Mouse (Mus musculus) MEL (cell line): ENCODE results near the gene Prickle4. TPM values are rescaled to one million over a fixed set of nuclear protein-coding genes. Genes with fewer than 3 reads are reported as not detected.

Source experiments
- DNase-seq: peaks from one replicate; pipeline ENCODE4 v3.0.0; 2011; ENCODE audit warnings: low read depth, low spot score
- H3K27ac ChIP-seq: 2 replicates; pipeline ENCODE4 v1.5.1; 2012; ENCODE audit warnings: low read depth, mild to moderate bottlenecking, control low read depth, low read length, moderate library complexity; ENCODE audit not compliant: control insufficient read depth
- H3K27me3 ChIP-seq, 2 experiments: fragments of 150-350 bp in 1 of 2; sonication (generic) in 1 of 2; 2 replicates each; pipeline ENCODE4 v1.6.1; 2012; ENCODE audit warnings: low read length in 2 of 2, mild to moderate bottlenecking in 2 of 2, improper control_type of control experiment in 1 of 2, moderate library complexity in 1 of 2; ENCODE audit not compliant: insufficient read depth in 2 of 2, control insufficient read depth in 1 of 2
- H3K36me3 ChIP-seq, 2 experiments: 2 replicates each; pipeline ENCODE4 v1.6.1; 2012 to 2014; ENCODE audit warnings: low read length in 2 of 2, improper control_type of control experiment in 1 of 2, inconsistent platforms in 1 of 2, mild to moderate bottlenecking in 1 of 2; ENCODE audit not compliant: insufficient read depth in 2 of 2, control insufficient read depth in 1 of 2
- H3K4me1 ChIP-seq, 2 experiments: fragments of 150-350 bp in 1 of 2; sonication (generic) in 1 of 2; 2 replicates each; pipeline ENCODE4 v1.6.1; 2012; ENCODE audit warnings: low read length in 2 of 2, improper control_type of control experiment in 1 of 2, mild to moderate bottlenecking in 1 of 2; ENCODE audit not compliant: insufficient read depth in 2 of 2, control insufficient read depth in 1 of 2
- H3K4me3 ChIP-seq, 2 experiments: fragments of 150-350 bp in 1 of 2; sonication (generic) in 1 of 2; 2 replicates each; pipeline ENCODE4 v1.5.1; 2012; ENCODE audit warnings: low read depth in 2 of 2, low read length in 2 of 2, mild to moderate bottlenecking in 2 of 2, moderate library complexity in 2 of 2, control low read depth in 1 of 2, improper control_type of control experiment in 1 of 2; ENCODE audit not compliant: control insufficient read depth in 1 of 2, insufficient read depth in 1 of 2
- H3K79me2 ChIP-seq: 2 replicates; pipeline ENCODE4 v1.6.1; 2012; ENCODE audit warnings: mild to moderate bottlenecking, low read length, moderate library complexity; ENCODE audit not compliant: control insufficient read depth, poor library complexity, insufficient read depth
- H3K9ac ChIP-seq: 2 replicates; pipeline ENCODE4 v1.6.1; 2012; ENCODE audit warnings: low read depth, mild to moderate bottlenecking, control low read depth, low read length, moderate library complexity; ENCODE audit not compliant: control insufficient read depth, poor library complexity, severe bottlenecking
- H3K9me3 ChIP-seq: fragments of 150-350 bp; sonication (generic); replicated peaks from 2 replicates; pipeline ENCODE4 v1.6.1; 2012; ENCODE audit warnings: mild to moderate bottlenecking, low read length, improper control_type of control experiment, moderate library complexity; ENCODE audit not compliant: insufficient read depth
- EP300 ChIP-seq, 2 experiments: IDR thresholded peaks; 2 replicates each; pipeline ENCODE4 v1.6.1; 2011; ENCODE audit warnings: improper control_type of control experiment in 2 of 2, low read length in 2 of 2, low read depth in 1 of 2, mild to moderate bottlenecking in 1 of 2
- ETS1 ChIP-seq: IDR thresholded peaks from 2 replicates; pipeline ENCODE4 v1.6.1; 2012; ENCODE audit warnings: low read depth, mild to moderate bottlenecking, inconsistent platforms, low read length, improper control_type of control experiment, moderate library complexity
- GABPA ChIP-seq: IDR thresholded peaks from 2 replicates; pipeline ENCODE4 v1.6.1; 2012; ENCODE audit warnings: low read depth, mild to moderate bottlenecking, inconsistent platforms, low read length, improper control_type of control experiment, moderate library complexity
- GATA1 ChIP-seq: IDR thresholded peaks from 2 replicates; pipeline ENCODE4 v1.6.1; 2011; ENCODE audit warnings: low read depth, low read length, improper control_type of control experiment
- HCFC1 ChIP-seq: IDR thresholded peaks from 2 replicates; pipeline ENCODE4 v1.6.1; 2012; ENCODE audit warnings: low read depth, mild to moderate bottlenecking, inconsistent platforms, low read length, improper control_type of control experiment, moderate library complexity
- JUND ChIP-seq: IDR thresholded peaks from 2 replicates; pipeline ENCODE4 v1.6.1; 2011; ENCODE audit warnings: low read depth, mild to moderate bottlenecking, improper control_type of control experiment, low read length
- KAT2A ChIP-seq: conservative IDR thresholded peaks from 2 replicates; pipeline ENCODE4 v1.6.1; 2012; ENCODE audit warnings: low read depth, low read length, improper control_type of control experiment, inconsistent platforms
- MAFK ChIP-seq: IDR thresholded peaks from 2 replicates; pipeline ENCODE4 v1.6.1; 2011; ENCODE audit warnings: low read depth, mild to moderate bottlenecking, low read length, improper control_type of control experiment, borderline replicate concordance
- MAX ChIP-seq: IDR thresholded peaks from 2 replicates; pipeline ENCODE4 v1.6.1; 2011; ENCODE audit warnings: low read length, improper control_type of control experiment
- MAZ ChIP-seq: IDR thresholded peaks from 2 replicates; pipeline ENCODE4 v1.6.1; 2012; ENCODE audit warnings: low read depth, mild to moderate bottlenecking, inconsistent platforms, low read length, improper control_type of control experiment
- MYC ChIP-seq: IDR thresholded peaks from 2 replicates; pipeline ENCODE4 v1.6.1; 2011; ENCODE audit warnings: low read depth, mild to moderate bottlenecking, low read length, improper control_type of control experiment, moderate library complexity
- POLR2A ChIP-seq, 2 experiments: IDR thresholded peaks; 2 replicates each; pipeline ENCODE4 v1.6.1; 2011 to 2012; ENCODE audit warnings: low read length in 2 of 2, mild to moderate bottlenecking in 2 of 2, control low read depth in 1 of 2, improper control_type of control experiment in 1 of 2, low read depth in 1 of 2, moderate library complexity in 1 of 2; ENCODE audit not compliant: control insufficient read depth in 1 of 2, insufficient read depth in 1 of 2, poor library complexity in 1 of 2
- POLR2AphosphoS5 ChIP-seq: IDR thresholded peaks from 2 replicates; pipeline ENCODE4 v1.6.1; 2012; ENCODE audit warnings: low read depth, borderline replicate concordance, mild to moderate bottlenecking, inconsistent platforms, low read length, moderate library complexity, mixed read lengths
- RAD21 ChIP-seq: IDR thresholded peaks from 2 replicates; pipeline ENCODE4 v1.6.1; 2011; ENCODE audit warnings: mild to moderate bottlenecking, low read depth, low read length, improper control_type of control experiment
- RCOR1 ChIP-seq: IDR thresholded peaks from 2 replicates; pipeline ENCODE4 v1.6.1; 2012; ENCODE audit warnings: low read depth, mild to moderate bottlenecking, inconsistent platforms, low read length, improper control_type of control experiment
- SIN3A ChIP-seq: IDR thresholded peaks from 2 replicates; pipeline ENCODE4 v1.6.1; 2012; ENCODE audit warnings: low read length, improper control_type of control experiment, inconsistent platforms
- TAL1 ChIP-seq: IDR thresholded peaks from 2 replicates; pipeline ENCODE4 v1.6.1; 2012; ENCODE audit warnings: mild to moderate bottlenecking, inconsistent platforms, low read length, moderate library complexity, mixed read lengths
- TBP ChIP-seq: IDR thresholded peaks from 2 replicates; pipeline ENCODE4 v1.8.0; 2011; ENCODE audit warnings: low read depth, low read length, improper control_type of control experiment
- UBTF ChIP-seq: IDR thresholded peaks from 2 replicates; pipeline ENCODE4 v1.6.1; 2012; ENCODE audit warnings: low read depth, mild to moderate bottlenecking, inconsistent platforms, low read length, improper control_type of control experiment, moderate library complexity, borderline replicate concordance; ENCODE audit not compliant: insufficient read depth
- USF1 ChIP-seq: IDR thresholded peaks from 2 replicates; pipeline ENCODE4 v1.6.1; 2014; ENCODE audit warnings: low read depth, mild to moderate bottlenecking, inconsistent platforms, low read length, improper control_type of control experiment, moderate library complexity
- ZC3H11A ChIP-seq: IDR thresholded peaks from 2 replicates; pipeline ENCODE4 v1.6.1; 2012; ENCODE audit warnings: low read depth, mild to moderate bottlenecking, inconsistent platforms, low read length, improper control_type of control experiment
- ZKSCAN1 ChIP-seq: IDR thresholded peaks from 2 replicates; pipeline ENCODE4 v1.6.1; 2012; ENCODE audit warnings: low read depth, mild to moderate bottlenecking, inconsistent platforms, low read length, improper control_type of control experiment, moderate library complexity
- ZNF384 ChIP-seq: IDR thresholded peaks from 2 replicates; pipeline ENCODE4 v1.6.1; 2012; ENCODE audit warnings: low read depth, mild to moderate bottlenecking, inconsistent platforms, low read length, improper control_type of control experiment
- polyA plus RNA-seq, 2 experiments: library from polyadenylated mRNA; stranded (reverse) in 1 of 2; unstranded in 1 of 2; fragments of >175 nt in 1 of 2; fragments of >200 nt in 1 of 2; gene quantifications; 2 replicates each; pipeline versions ENCODE4 v1.2.1 to v1.2.4; 2012; ENCODE audit warnings: low replicate concordance in 2 of 2, low read depth in 1 of 2; ENCODE audit not compliant: insufficient read length in 2 of 2, insufficient read depth in 1 of 2, missing spikeins in 1 of 2
- total RNA-seq: library from RNA; depleted of rRNA; stranded (reverse); fragments of 300-350 nt; gene quantifications from 2 replicates; pipeline ENCODE4 v1.2.3, GENCODE M21; 2012

Prickle4 gene
- total and polyA plus RNA-seq, 3 experiments: 0.23 to 4.3 TPM; not detected in 1

- TF ChIP-seq TAL1 (no peak), UBTF (no peak), SIN3A (peak; percentile 13; the same call in 1 of the 2 replicates), HCFC1 (no peak)
- no peaks in the 10 kb centered on the region for H3K27me3 ChIP-seq
- H3K9ac ChIP-seq: peak overlapping the region; percentile 84
- DNase-seq: peak; percentile 62
- 0 out of 4 replicates have a peak, but pooled peaks cover 0 to 2% of the 10 kb centered on the region in 2 experiments for H3K36me3 ChIP-seq
- H3K4me3 ChIP-seq: peak overlapping the region; percentile 53 to 62
- H3K79me2 ChIP-seq: no peaks in the 10 kb centered on the region; the same call in 1 of the 2 replicates
- no peak overlapping the region for H3K27ac ChIP-seq
- H3K4me1 ChIP-seq: peaks cover 0 to 10% of the 10 kb centered on the region in 2 experiments; a peak in 2 of 4 replicates
- H3K9me3 ChIP-seq: no peaks in the 10 kb centered on the region
Measured at GRCm38 (mm10) chr17:47695337-47695710, 788 bp upstream of the Prickle4 start.

GRCm38 (mm10) chr17:47694442-47694502, 264 bp downstream of the Prickle4 start, which contains the start of gene Gm21981:
TSS of gene Gm21981 (minus strand) at chr17:47694455.
- peak within 1 kb of the TSS; percentile 53 to 88 for H3K4me3 ChIP-seq
- TF ChIP-seq HCFC1: no peak
- no peak for TF ChIP-seq GABPA
- no peak for TF ChIP-seq MAX
- no peak for TF ChIP-seq TAL1
- no peak for TF ChIP-seq GATA1
- TF ChIP-seq RAD21: no peak
- no peak for TF ChIP-seq RCOR1
- no peak for TF ChIP-seq ZC3H11A
- TF ChIP-seq KAT2A: no peak
- TF ChIP-seq, all 39 proteins: peak for 0
- Histone ChIP-seq H3K4me1 (peaks cover 0 to 10% of the 10 kb centered on the region in 2 experiments; a peak in 3 of 4 replicates), H3K9me3 (no peaks in the 10 kb centered on the region), H3K79me2 (no peaks in the 10 kb centered on the region; the same call in 1 of the 2 replicates), H3K9ac (peak within 1 kb of the TSS; percentile 84), H3K36me3 (peaks cover 0 to 5% of the 10 kb centered on the region in 2 experiments; a peak in 2 of 4 replicates), H3K27ac (no peak within 1 kb of the TSS), H3K27me3 (no peaks in the 10 kb centered on the region)
- no peak for DNase-seq

- no peaks in the 10 kb centered on the region for H3K27me3 ChIP-seq
- H3K4me3 ChIP-seq: peak overlapping the region; percentile 53 to 88
- peaks cover 0 to 10% of the 10 kb centered on the region in 2 experiments; a peak in 3 of 4 replicates for H3K4me1 ChIP-seq
- no peak overlapping the region for H3K27ac ChIP-seq
- TF ChIP-seq POLR2AphosphoS5: no peak
- no peak for TF ChIP-seq MAZ
- TF ChIP-seq GATA1: no peak
- no peak for TF ChIP-seq USF1
- TF ChIP-seq ETS1: no peak
- TF ChIP-seq HCFC1: no peak
- TF ChIP-seq ZKSCAN1: no peak
- TF ChIP-seq ZNF384: no peak
- TF ChIP-seq MYC: no peak
- no peak for TF ChIP-seq MAFK
- no peak for TF ChIP-seq EP300 (IDR thresholded peaks at IDR 0.05; ENCODE audit: low read depth in 1 of 2, low read length in 2 of 2)
- TF ChIP-seq TBP: no peak
- TF ChIP-seq ZC3H11A: no peak
- no peak for TF ChIP-seq UBTF
- TF ChIP-seq JUND: no peak
- TF ChIP-seq POLR2A (IDR thresholded peaks at IDR 0.05; ENCODE audit: control insufficient read depth in 1 of 2, insufficient read depth in 1 of 2, low read depth in 1 of 2, low read length in 2 of 2, poor library complexity in 1 of 2): no peak
- H3K36me3 ChIP-seq: peaks cover 0 to 5% of the 10 kb centered on the region in 2 experiments; a peak in 2 of 4 replicates
- peak overlapping the region; percentile 70 for H3K9ac ChIP-seq
- H3K79me2 ChIP-seq: no peaks in the 10 kb centered on the region; the same call in 1 of the 2 replicates
- no peak for DNase-seq
- H3K9me3 ChIP-seq: no peaks in the 10 kb centered on the region
Measured at GRCm38 (mm10) chr17:47693671-47694441, 680 bp downstream of the Prickle4 start.
